Mouse (Mus musculus): Measurements from ENCODE around the gene Zfp941.

- TF ChIP-seq CTCF (IDR thresholded peaks at IDR 0.05; ENCODE audit: low read depth), result no peak
- no peak for TF ChIP-seq EP300 (IDR thresholded peaks at IDR 0.05; ENCODE audit: low read depth)
Observed at GRCm38 (mm10) chr7:140857550-140858505, 35.9 kb upstream of the Zfp941 start, which contains the start of gene Bet1l.

Measured in heart, postnatal 0 days (tissue).